Mouse (Mus musculus) ovary, postnatal 10 days (tissue): ENCODE data around the gene Ptpn3.
A peak's percentile ranks its signal among the peaks of the same experiment; 100 is the strongest.

Experiments
- DNase-seq: peaks from one replicate; pipeline ENCODE4 v3.0.0; 2022; ENCODE audit warnings: low spot score

Gene Ptpn3

GRCm38 (mm10) chr4:57301410-57302313 is at the start of gene Ptpn3:
Ptpn3 (minus strand) TSS chr4:57301837.
- peak; percentile 67 for DNase-seq

- no peak for DNase-seq
Measured at GRCm38 (mm10) chr4:57350541-57350940, 48.9 kb upstream of the Ptpn3 start.

GRCm38 (mm10) chr4:57343996-57344395 is 42.4 kb upstream of the Ptpn3 start:
- DNase-seq = no peak

GRCm38 (mm10) chr4:57338923-57339322 is 37.3 kb upstream of the Ptpn3 start:
- no peak for DNase-seq

GRCm38 (mm10) chr4:57338061-57338460 is 36.4 kb upstream of the Ptpn3 start:
- no peak for DNase-seq

- no peak for DNase-seq
Measured at GRCm38 (mm10) chr4:57335000-57335666, 33.5 kb upstream of the Ptpn3 start.

- no peak for DNase-seq
Measured at GRCm38 (mm10) chr4:57333926-57334548, 32.4 kb upstream of the Ptpn3 start.

GRCm38 (mm10) chr4:57332511-57332910 is 30.9 kb upstream of the Ptpn3 start:
- no peak for DNase-seq

- no peak for DNase-seq
Measured at GRCm38 (mm10) chr4:57320606-57321327, 19.1 kb upstream of the Ptpn3 start.

- peak; percentile 12 for DNase-seq
Measured at GRCm38 (mm10) chr4:57318525-57319212, 17.0 kb upstream of the Ptpn3 start.

GRCm38 (mm10) chr4:57312256-57313166 is 10.9 kb upstream of the Ptpn3 start:
- DNase-seq = no peak

GRCm38 (mm10) chr4:57311750-57312149 is 10.1 kb upstream of the Ptpn3 start:
- DNase-seq = no peak

GRCm38 (mm10) chr4:57308214-57309000 is 6.8 kb upstream of the Ptpn3 start:
- DNase-seq = peak; percentile 12

GRCm38 (mm10) chr4:57307747-57308146 is 6.1 kb upstream of the Ptpn3 start:
- DNase-seq = no peak

- no peak for DNase-seq
Measured at GRCm38 (mm10) chr4:57306260-57306659, 4.6 kb upstream of the Ptpn3 start.

GRCm38 (mm10) chr4:57305644-57306043 is 4.0 kb upstream of the Ptpn3 start:
- no peak for DNase-seq

GRCm38 (mm10) chr4:57300469-57301409 is 898 bp downstream of the Ptpn3 start:
- no peak for DNase-seq

GRCm38 (mm10) chr4:57299701-57300468 is 1.8 kb downstream of the Ptpn3 start:
- peak; percentile 54 for DNase-seq
